Mouse (Mus musculus): Measurements from ENCODE around the gene Gnb1.

DNA sequence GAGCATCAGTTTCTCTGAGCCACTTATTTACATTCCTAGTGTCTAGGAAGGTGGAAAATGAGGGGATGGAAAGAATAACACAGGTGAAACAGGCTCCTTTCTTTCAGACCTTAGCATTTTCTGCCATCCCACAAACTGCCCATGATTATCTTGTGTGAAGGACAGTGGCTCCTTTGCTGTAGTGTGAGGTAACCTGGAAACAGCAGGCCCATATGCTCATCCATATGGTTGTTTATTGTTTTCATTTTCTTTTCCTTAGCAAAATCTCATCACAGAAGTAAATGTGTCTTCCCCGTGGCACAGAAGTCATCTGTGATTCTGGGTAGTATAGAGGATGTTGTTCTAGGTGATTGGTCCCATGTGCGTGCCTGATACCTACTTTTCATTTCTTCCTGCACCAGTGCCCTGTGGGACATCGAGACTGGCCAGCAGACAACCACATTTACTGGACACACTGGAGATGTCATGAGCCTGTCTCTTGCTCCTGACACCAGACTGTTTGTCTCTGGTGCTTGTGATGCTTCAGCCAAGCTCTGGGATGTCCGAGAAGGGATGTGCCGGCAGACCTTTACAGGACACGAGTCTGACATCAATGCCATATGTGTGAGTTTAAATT, 61.9 kb downstream of the Gnb1 start:
- TF ChIP-seq CTCF (IDR thresholded peaks at IDR 0.05 in 2 of 3, conservative IDR thresholded peaks at IDR 0.05 in 1 of 3; ENCODE audit: control insufficient read depth in 1 of 3, insufficient read depth in 1 of 3, low read depth in 2 of 3, low read length in 3 of 3, poor library complexity in 1 of 3, severe bottlenecking in 1 of 3): no peak
- no peak for TF ChIP-seq POLR2A (IDR thresholded peaks at IDR 0.05; ENCODE audit: control insufficient read depth in 1 of 2, insufficient read depth in 1 of 2, low read depth in 1 of 2, low read length in 2 of 2, poor library complexity in 1 of 2)
- no peak for TF ChIP-seq GABPA (IDR thresholded peaks at IDR 0.05; ENCODE audit: low read depth, low read length)

Data from MEL (cell line).